Mouse (Mus musculus) left cerebral cortex, postnatal 10 days (tissue): ENCODE measurements around the gene Prpf31. TPM values are rescaled to one million over a fixed set of nuclear protein-coding genes. Genes with fewer than 3 reads are reported as not detected.

Experiments
- DNase-seq, 2 experiments: peaks; one replicate each; pipeline ENCODE4 v3.0.0; 2021 to 2022; ENCODE audit warnings: low spot score in 2 of 2, mixed read lengths in 1 of 2; ENCODE audit errors: extremely low spot score in 1 of 2
- intact Hi-C: fragments of 180-260 bp; cut with DNase I; formaldehyde crosslinking; loops from one replicate; pipeline ENCODE4 v1.15.1; 2025
- microRNA-seq: library from miRNA; unstranded; fragments of <30 nt; microRNA quantifications from one replicate; pipeline ENCODE4 v1.2.0, GENCODE M21; 2022
- total RNA-seq, 2 experiments: library from RNA; stranded (reverse); gene quantifications; 2 replicates each; pipeline ENCODE4 v1.2.3; 2021

Prpf31 gene
- total RNA-seq, 2 experiments from 2014 or later, result 54.8 to 63.6 TPM

DNA sequence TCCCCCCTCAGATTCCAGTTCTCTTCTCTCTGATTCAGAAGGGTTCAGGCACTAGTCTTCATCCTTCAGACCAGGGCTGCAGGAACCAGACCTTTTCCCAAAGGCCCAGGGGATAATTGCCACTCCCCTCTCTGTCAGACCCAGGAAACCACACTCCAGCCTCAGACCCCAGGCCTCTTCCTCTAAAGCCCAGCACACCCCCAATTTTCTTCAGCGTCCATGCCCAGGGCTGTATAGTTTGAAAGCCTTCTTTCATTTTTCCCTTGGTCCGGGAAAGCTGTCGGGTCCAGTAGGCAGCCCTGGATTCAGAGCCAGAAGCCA, 45.4 kb downstream of the Prpf31 start:
- no peak for DNase-seq
- intact Hi-C loops, result loop anchor here (5.0 kb wide), 1 partner anchor 797 kb away; no protein-coding TSS in a partner anchor

DNA sequence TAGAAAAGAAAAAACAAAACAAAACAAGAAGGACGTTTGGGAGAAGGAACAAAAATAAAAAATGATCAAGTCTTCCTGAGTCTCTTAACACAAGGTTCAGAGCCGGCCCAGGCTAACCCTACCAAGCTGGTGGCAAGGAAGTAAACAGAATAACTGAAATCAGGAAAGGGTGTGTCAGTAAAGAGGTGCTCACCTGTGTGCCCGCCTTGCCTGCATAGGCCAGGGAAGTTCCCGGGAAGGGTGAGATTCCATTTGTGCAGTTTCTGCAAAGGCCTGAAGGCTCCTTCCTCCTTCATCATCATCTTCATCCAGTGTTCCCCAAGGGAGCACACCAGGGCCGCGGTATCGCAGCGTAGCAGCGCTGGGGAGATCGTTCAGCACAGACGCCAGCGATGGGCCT, 46.6 kb downstream of the Prpf31 start:
- intact Hi-C loops, result loop anchor here (5.0 kb wide), 1 partner anchor 796 kb away; no protein-coding TSS in a partner anchor
- DNase-seq, result no peak

DNA sequence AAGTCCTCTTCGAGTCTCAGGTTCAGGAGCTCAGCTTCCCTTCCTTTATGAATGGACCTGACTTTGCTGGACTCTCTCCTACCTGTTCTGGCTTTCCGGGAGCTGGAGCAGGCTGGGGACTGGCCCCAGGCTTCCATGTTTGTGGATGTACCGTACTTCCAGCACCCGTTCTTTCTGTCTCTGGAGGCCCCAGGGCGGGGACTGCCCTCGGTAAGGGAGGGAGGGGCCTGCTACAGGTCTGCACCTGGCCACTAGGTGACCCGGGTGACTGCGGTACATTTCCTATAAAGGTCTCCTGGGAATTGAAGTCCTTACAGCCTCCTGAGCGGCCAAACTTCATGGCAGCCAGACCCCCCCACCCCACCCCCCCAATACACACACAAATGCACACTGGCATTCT, 47.6 kb downstream of the Prpf31 start, which contains the start of gene Tmc4:
Gene Tmc4, minus strand, starts transcription at position 212 of the 400 bp plus-strand sequence.
- intact Hi-C loops, result loop anchor here (5.0 kb wide), 1 partner anchor 795 kb away; no protein-coding TSS in a partner anchor
- no peak for DNase-seq

DNA sequence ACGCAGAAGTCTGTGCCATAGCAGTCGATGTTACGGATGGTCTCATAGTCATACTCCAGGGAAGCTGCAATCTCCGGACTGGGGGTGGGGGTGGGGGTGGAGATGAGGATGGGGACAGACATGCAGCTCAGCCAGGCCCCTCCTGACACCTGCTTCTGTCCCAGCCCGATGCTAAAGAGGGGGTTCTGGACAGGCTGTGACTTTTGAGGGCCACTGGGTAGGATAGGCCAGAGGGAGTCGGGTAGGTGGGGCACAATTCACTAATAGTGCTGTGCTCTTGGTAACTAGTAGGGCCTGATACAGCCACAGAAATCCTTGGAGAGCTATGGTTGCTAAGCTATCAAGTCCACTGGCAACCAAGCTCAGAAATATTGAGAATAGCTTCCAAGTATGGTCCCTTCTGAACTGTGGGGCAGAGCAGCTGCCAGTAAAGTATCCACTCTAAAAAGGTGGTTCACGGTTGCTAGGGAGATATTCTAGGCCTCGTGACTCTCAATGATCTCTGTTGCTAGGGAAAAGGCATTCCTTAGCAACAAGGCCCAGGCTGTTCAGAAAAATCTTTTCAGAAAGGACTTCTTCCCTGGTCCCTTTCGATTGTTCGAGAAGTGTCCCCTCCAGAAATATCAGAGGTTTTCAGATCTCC, 54.2 kb downstream of the Prpf31 start:
- intact Hi-C loops, result no loop called here
- DNase-seq, result no peak

DNA sequence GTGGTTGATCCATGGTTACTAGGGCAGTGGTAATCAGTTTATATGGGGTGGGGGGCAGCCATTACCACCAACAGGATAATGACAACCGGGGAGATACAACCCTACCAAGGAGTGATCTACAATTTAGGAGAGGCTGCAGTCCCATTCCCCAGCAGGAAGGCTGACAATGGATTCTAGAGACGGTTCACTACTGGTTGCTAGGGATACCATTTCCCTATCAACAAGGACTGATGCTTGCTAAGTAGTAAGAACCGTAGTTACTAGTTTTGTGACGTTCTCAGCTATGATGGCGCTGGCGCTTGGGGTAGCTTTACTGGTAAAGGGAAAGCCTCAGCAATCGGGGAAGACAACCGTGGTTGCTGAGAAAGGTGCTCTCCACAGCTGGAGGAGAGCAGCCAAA, 54.9 kb downstream of the Prpf31 start:
- DNase-seq, result no peak
- intact Hi-C loops, result no loop called here

DNA sequence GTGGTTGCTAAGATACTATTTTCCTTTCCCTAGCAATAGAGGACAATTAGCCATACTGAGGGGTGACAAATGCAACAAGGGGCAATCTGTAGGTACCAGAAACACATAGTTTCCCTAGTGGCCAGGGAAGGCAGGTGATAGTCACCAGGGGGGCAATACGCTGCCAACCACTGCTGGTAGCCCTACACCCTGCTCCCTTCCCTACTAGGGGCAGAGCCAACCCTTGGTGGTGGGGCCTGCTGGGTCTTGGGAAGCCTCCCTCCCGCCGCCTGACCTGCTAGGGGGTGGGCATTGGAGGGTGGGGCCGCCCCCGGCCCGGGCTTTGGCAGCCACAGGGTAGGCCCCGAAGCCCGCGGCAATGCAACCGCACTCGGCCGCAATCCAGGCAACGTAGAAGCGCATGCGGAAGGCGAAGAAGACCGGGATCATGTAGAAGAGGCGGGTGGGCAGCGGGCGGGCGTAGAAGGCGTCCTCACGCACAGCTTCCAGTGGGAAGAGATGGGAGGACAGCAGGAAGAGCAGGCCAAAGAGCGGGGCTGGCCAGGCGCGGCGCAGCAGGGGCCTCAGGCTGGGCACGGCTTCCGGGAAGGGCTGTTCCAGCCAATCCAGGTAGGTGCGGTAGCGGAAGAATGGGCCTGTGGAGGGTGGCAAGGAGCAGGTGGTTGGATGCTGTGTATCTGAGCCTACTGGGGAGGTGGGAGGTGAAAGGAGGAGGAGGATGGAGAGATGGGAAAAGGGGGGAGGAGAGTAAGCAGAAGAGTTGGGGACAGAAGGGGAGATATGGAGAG, 55.8 kb downstream of the Prpf31 start:
- intact Hi-C loops, result no loop called here
- DNase-seq, result no peak

DNA sequence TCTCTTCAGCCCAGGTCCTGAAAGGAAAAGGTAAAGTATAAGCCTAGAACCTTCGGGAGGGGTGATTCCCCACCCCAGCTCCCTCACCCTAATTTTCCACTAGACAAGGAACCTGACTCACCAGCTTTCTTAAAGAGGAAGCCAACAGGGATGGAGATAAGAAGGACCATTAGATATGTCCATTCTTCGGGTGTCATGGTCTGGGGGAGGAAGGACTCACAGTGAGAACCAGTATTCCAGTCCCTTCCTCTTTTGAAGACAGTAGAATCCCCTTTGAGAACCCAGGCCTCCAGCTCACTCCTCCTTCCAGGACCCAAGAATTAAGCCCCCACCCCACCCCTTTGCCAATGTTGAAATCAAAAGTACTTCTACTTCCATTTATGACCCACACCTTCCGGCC, 62.1 kb downstream of the Prpf31 start:
- intact Hi-C loops, result loop anchor here (10.0 kb wide), 1 partner anchor 453 kb away; no protein-coding TSS in a partner anchor
- DNase-seq, result no peak

Small RNA genes lying within 50 kb of the gene (microRNA-seq; reads per million reads assigned to microRNA genes)
- gene Gm25100 (not detected), gene Mir3572 (2.6 reads per million)

Other genes starting within 250 kb of the Prpf31 start
- gene Cacng8, start 239.3 kb upstream of the Prpf31 start, total RNA-seq, result 100 to 1,000 TPM; 161 to 164 TPM
- 1 to 10 TPM; 2.1 to 3.0 TPM for gene Cacng6, start 205.8 kb upstream of the Prpf31 start, total RNA-seq
- not detected for gene Tarm1, start 127.4 kb upstream of the Prpf31 start, total RNA-seq
- gene Oscar, start 13.8 kb upstream of the Prpf31 start, total RNA-seq, result 1 to 10 TPM; 1.4 to 1.7 TPM
- gene Ndufa3, start 12.6 kb upstream of the Prpf31 start, total RNA-seq, result 100 to 1,000 TPM; 531 to 541 TPM
- gene Tfpt, start 56 bp upstream of the Prpf31 start, total RNA-seq, result 10 to 100 TPM; 34.5 to 37.9 TPM
- 10 to 100 TPM; 48.2 to 60.9 TPM for gene Cnot3, start 15.3 kb downstream of the Prpf31 start, total RNA-seq
- 1 to 10 TPM; 4.4 to 5.5 TPM for gene Leng1, start 35.9 kb downstream of the Prpf31 start, total RNA-seq
- 1 to 10 TPM; 5.1 to 5.8 TPM for gene Tmc4, start 47.6 kb downstream of the Prpf31 start, total RNA-seq
- 10 to 100 TPM; 85.1 to 97.4 TPM for gene Tsen34, start 62.9 kb downstream of the Prpf31 start, total RNA-seq
- gene Mboat7, start 63.5 kb downstream of the Prpf31 start, total RNA-seq, result 100 to 1,000 TPM; 167 to 170 TPM
- gene Rps9, start 74.0 kb downstream of the Prpf31 start, total RNA-seq, result 100 to 1,000 TPM; 460 to 465 TPM
- under 1 TPM; 0.14 to 0.15 TPM for gene Pirb, start 90.4 kb downstream of the Prpf31 start, total RNA-seq
- gene Gm15448, start 195.7 kb downstream of the Prpf31 start, total RNA-seq, result not detected
- not detected for gene Pira2, start 215.1 kb downstream of the Prpf31 start, total RNA-seq